Mouse (Mus musculus): ENCODE data around the gene Rai1. TPM values are rescaled to one million over a fixed set of nuclear protein-coding genes. Genes with fewer than 3 reads are reported as not detected.

Rai1 gene
- polyA plus RNA-seq, 2 experiments = 29.7 to 62.1 TPM

- ATAC-seq (ENCODE audit: low FRiP score, low read depth) (no peak), DNase-seq (ENCODE audit: low spot score) (no peak)
- Histone ChIP-seq H3K27ac (replicated peaks; ENCODE audit: low read depth, low read length) (no peak overlapping the region), H3K4me2 (replicated peaks; ENCODE audit: low read depth, low read length, severe bottlenecking) (no peak overlapping the region), H3K4me3 (replicated peaks; ENCODE audit: low read length) (no peak overlapping the region), H3K36me3 (ENCODE audit: control insufficient read depth, insufficient read depth, low read length) (no peaks in the 10 kb centered on the region; the same call in 1 of the 2 replicates), H3K4me1 (ENCODE audit: control insufficient read depth, insufficient read depth, low read length) (peaks cover 52% of the 10 kb centered on the region), H3K27me3 (ENCODE audit: control insufficient read depth, insufficient read depth, low read length) (no peaks in the 10 kb centered on the region), H3K9me3 (ENCODE audit: control insufficient read depth, low read length) (no peaks in the 10 kb centered on the region), H3K9ac (ENCODE audit: low read depth, low read length, severe bottlenecking) (no peak overlapping the region)
- WGBS = 41% methylated on average over 10 of the region's 10 CpGs
- no peak for TF ChIP-seq POLR2A (IDR thresholded peaks at IDR 0.05; ENCODE audit: borderline replicate concordance, extremely low read depth, insufficient read depth, insufficient read length)
Measured at GRCm38 (mm10) chr11:60173606-60174184, 68.9 kb downstream of the Rai1 start.

GRCm38 (mm10) chr11:60175371-60176181 is 70.8 kb downstream of the Rai1 start:
- H3K36me3 ChIP-seq (ENCODE audit: control insufficient read depth, insufficient read depth, low read length) = no peaks in the 10 kb centered on the region
- ATAC-seq (ENCODE audit: low FRiP score, low read depth) (peak; percentile 42), DNase-seq (ENCODE audit: low spot score) (peak; percentile 52)
- no peaks in the 10 kb centered on the region for H3K9me3 ChIP-seq (ENCODE audit: control insufficient read depth, low read length)
- peak overlapping the region; percentile 66 for H3K9ac ChIP-seq (ENCODE audit: low read depth, low read length, severe bottlenecking)
- H3K4me1 ChIP-seq (ENCODE audit: control insufficient read depth, insufficient read depth, low read length) = peaks cover 57% of the 10 kb centered on the region
- 2% methylated on average over 63 of the region's 66 CpGs for WGBS
- peak overlapping the region; percentile 61 for H3K4me3 ChIP-seq (replicated peaks; ENCODE audit: low read length)
- peak overlapping the region; percentile 100 for H3K4me2 ChIP-seq (replicated peaks; ENCODE audit: low read depth, low read length, severe bottlenecking)
- H3K27ac ChIP-seq (replicated peaks; ENCODE audit: low read depth, low read length) = peak overlapping the region; percentile 72
- H3K27me3 ChIP-seq (ENCODE audit: control insufficient read depth, insufficient read depth, low read length) = no peaks in the 10 kb centered on the region
- TF ChIP-seq POLR2A (IDR thresholded peaks at IDR 0.05; ENCODE audit: borderline replicate concordance, extremely low read depth, insufficient read depth, insufficient read length) = no peak

DNA sequence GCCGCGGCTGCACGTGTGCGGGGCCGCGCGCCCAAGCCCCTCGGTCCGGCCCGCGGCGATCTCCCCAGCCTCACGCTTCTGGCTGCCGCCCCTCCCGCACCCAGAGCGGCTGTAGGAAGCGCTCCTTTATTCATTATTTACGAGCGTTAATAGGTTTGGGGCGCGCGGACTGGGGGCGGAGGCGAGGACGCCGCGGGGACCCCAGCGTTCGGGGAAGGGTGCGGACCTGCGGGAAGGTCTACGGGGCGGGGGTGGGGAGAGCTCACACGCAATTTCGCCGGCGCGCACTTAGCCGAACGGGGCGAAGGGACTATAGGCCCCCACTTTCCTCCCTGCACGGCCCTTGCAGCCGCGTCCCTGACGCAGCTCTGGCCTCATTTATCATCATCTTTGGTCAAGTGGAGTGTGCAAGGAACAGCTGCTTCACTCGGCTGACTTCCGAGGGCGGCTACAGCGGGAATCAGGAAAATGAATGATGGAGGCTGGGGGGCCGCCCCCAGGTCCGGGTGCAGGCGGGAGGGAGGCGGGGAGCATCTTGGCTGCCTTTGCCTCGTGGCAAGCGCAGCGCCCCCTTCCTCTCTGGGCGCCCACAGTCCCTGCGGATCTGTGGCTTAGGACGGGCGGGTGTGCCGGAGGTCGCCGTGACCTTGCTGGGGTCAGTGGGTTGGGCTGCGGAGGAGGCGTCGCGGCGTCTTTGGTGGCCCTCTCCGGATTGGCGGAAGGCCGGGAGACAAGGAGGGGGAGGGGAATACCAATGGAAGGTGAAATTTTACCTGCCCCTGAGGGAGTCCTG is 71.6 kb downstream of the Rai1 start:
- Histone ChIP-seq H3K9me3 (ENCODE audit: control insufficient read depth, low read length) (no peaks in the 10 kb centered on the region), H3K9ac (ENCODE audit: low read depth, low read length, severe bottlenecking) (peak overlapping the region; percentile 66), H3K4me3 (replicated peaks; ENCODE audit: low read length) (peak overlapping the region; percentile 61), H3K27ac (replicated peaks; ENCODE audit: low read depth, low read length) (peak overlapping the region; percentile 72), H3K27me3 (ENCODE audit: control insufficient read depth, insufficient read depth, low read length) (no peaks in the 10 kb centered on the region), H3K4me2 (replicated peaks; ENCODE audit: low read depth, low read length, severe bottlenecking) (peak overlapping the region; percentile 100), H3K36me3 (ENCODE audit: control insufficient read depth, insufficient read depth, low read length) (no peaks in the 10 kb centered on the region), H3K4me1 (ENCODE audit: control insufficient read depth, insufficient read depth, low read length) (peaks cover 63% of the 10 kb centered on the region)
- no peak for TF ChIP-seq POLR2A (IDR thresholded peaks at IDR 0.05; ENCODE audit: borderline replicate concordance, extremely low read depth, insufficient read depth, insufficient read length)
- peak; percentile 45 for ATAC-seq (ENCODE audit: low FRiP score, low read depth)
- peak; percentile 43 for DNase-seq (ENCODE audit: low spot score)
- under 1% methylated on average over 47 of the region's 71 CpGs for WGBS

DNA sequence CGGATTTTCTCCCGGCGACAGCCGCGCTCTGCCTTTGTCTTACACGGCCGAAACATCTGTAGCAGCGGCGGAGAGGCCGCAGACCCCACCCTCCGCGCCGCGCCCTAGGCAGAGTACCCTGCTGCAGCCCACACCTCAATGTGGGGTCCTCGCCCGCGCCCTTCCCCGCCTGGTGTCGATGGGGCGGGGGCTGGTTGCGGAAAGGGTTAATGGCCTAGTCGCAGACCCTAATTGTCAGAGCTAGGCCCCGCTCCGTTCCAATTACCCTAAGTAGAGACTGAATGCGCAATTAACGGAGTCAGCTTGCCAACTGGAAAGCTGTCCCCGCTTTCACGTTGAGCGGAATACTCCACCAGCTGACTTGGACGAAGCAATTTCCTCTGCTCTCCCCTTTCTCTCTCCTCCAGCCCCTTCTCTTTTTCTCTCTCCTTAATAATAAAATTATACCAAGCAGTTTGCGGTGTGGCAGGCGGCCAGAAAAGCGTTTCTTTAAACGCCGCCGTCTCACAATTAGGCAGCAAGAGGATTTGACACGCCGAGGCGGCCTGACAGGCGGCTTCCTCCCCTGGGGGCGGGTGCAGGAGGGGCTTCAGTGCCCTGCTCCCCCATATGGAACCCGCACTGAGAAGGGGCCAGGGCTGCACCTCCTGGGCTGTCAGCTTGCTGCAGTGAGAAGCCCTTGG is 72.3 kb downstream of the Rai1 start:
- no peaks in the 10 kb centered on the region for H3K27me3 ChIP-seq (ENCODE audit: control insufficient read depth, insufficient read depth, low read length)
- under 1% methylated on average over 42 of the region's 42 CpGs for WGBS
- DNase-seq (ENCODE audit: low spot score) = peak; percentile 85
- no peaks in the 10 kb centered on the region for H3K36me3 ChIP-seq (ENCODE audit: control insufficient read depth, insufficient read depth, low read length)
- H3K4me3 ChIP-seq (replicated peaks; ENCODE audit: low read length) = peak overlapping the region; percentile 61
- ATAC-seq (ENCODE audit: low FRiP score, low read depth) = peak; percentile 36
- no peaks in the 10 kb centered on the region for H3K9me3 ChIP-seq (ENCODE audit: control insufficient read depth, low read length)
- H3K4me2 ChIP-seq (replicated peaks; ENCODE audit: low read depth, low read length, severe bottlenecking) = peak overlapping the region; percentile 100
- peak overlapping the region; percentile 66 for H3K9ac ChIP-seq (ENCODE audit: low read depth, low read length, severe bottlenecking)
- no peak for TF ChIP-seq POLR2A (IDR thresholded peaks at IDR 0.05; ENCODE audit: borderline replicate concordance, extremely low read depth, insufficient read depth, insufficient read length)
- peak overlapping the region; percentile 72 for H3K27ac ChIP-seq (replicated peaks; ENCODE audit: low read depth, low read length)
- peaks cover 70% of the 10 kb centered on the region for H3K4me1 ChIP-seq (ENCODE audit: control insufficient read depth, insufficient read depth, low read length)

All from limb, embryonic 14.5 days (tissue).